Mouse (Mus musculus) lung, embryonic 14.5 days (tissue): ENCODE measurements around the gene Kansl1. TPM values are rescaled to one million over a fixed set of nuclear protein-coding genes. Genes with fewer than 3 reads are reported as not detected.

ENCODE experiments used
- ATAC-seq: fragments of 200-750 bp; cut with Nextera tagmentation; 2 replicates; pipeline ENCODE4 v1.8.0; 2017; ENCODE audit warnings: mild to moderate bottlenecking, moderate TSS enrichment, moderate library complexity; ENCODE audit not compliant: insufficient read depth
- DNase-seq: peaks from one replicate; pipeline ENCODE4 v3.0.0-alpha.2; 2015
- H3K27ac ChIP-seq: fragments of 300-500 bp; sonication (generic); 2 replicates; pipeline ENCODE4 v1.5.1; 2014; ENCODE audit warnings: low read depth, mild to moderate bottlenecking, moderate library complexity
- H3K27me3 ChIP-seq: fragments of 300-500 bp; sonication (generic); 2 replicates; pipeline ENCODE4 v1.6.1; 2014; ENCODE audit warnings: low read length, control low read depth; ENCODE audit not compliant: insufficient read depth
- H3K36me3 ChIP-seq: fragments of 300-500 bp; sonication (generic); 2 replicates; pipeline ENCODE4 v1.6.1; 2014; ENCODE audit warnings: control low read depth; ENCODE audit not compliant: insufficient read depth
- H3K4me1 ChIP-seq: fragments of 300-500 bp; sonication (generic); 2 replicates; pipeline ENCODE4 v1.6.1; 2014; ENCODE audit warnings: antibody characterized with exemption, control low read depth; ENCODE audit not compliant: insufficient read depth
- H3K4me2 ChIP-seq: fragments of 300-500 bp; sonication (generic); 2 replicates; pipeline ENCODE4 v1.6.1; 2014; ENCODE audit warnings: mild to moderate bottlenecking
- H3K4me3 ChIP-seq: fragments of 300-500 bp; sonication (generic); 2 replicates; pipeline ENCODE4 v1.5.1; 2014; ENCODE audit warnings: low read depth, low read length
- H3K9ac ChIP-seq: fragments of 300-500 bp; sonication (generic); 2 replicates; pipeline ENCODE4 v1.6.1; 2014
- H3K9me3 ChIP-seq: fragments of 300-500 bp; sonication (generic); 2 replicates; pipeline ENCODE4 v1.6.1; 2016; ENCODE audit warnings: low read depth, low read length, control low read depth
- CTCF ChIP-seq: IDR thresholded peaks from 2 replicates; pipeline ENCODE4 v1.5.1; 2016; ENCODE audit warnings: antibody characterized with exemption, low read depth
- WGBS: fragments of 180-500 bp; shearing (Covaris S2); extraction: QIAGEN DNeasy Blood & Tissue Kit; methylation state at CpG from one replicate; pipeline ENCODE4 v1.1.7; 2014; 5-methylcytosine and 5-hydroxymethylcytosine counted together
- polyA plus RNA-seq: library from polyadenylated mRNA; unstranded; fragments of >200 nt; fragmentation: Nextera tagmentation; extraction: Ambion mirVana; gene quantifications from 2 replicates; pipeline ENCODE4 v1.2.1, GENCODE M21; 2014

Gene Kansl1
- polyA plus RNA-seq, 1 experiment from 2014 or later: 28.1 TPM

DNA sequence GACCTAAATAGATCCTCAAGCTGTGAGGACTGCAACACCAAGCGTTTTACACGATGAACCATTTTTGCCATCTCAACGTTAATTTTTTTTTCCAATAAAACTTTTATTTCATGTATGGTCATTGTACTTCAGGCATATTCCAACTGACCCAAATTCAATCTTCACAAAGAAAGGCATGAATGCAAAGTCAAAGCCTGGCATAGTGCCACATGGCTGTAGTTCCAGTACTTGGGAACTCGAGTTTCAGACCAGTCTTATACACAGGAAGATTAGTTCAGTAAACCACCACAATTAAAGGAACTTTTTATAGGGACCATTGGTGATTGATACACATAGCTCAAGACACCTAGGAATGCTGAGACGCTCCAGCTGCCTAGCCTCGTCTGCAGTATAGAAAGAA, 75.5 kb downstream of the Kansl1 start:
- Histone ChIP-seq H3K27me3 (no peaks in the 10 kb centered on the region), H3K9me3 (no peaks in the 10 kb centered on the region), H3K4me2 (no peak overlapping the region), H3K27ac (no peak overlapping the region), H3K4me1 (no peaks in the 10 kb centered on the region), H3K36me3 (no peaks in the 10 kb centered on the region), H3K9ac (no peak overlapping the region), H3K4me3 (no peak overlapping the region)
- peak; percentile 29 for DNase-seq
- no peak for TF ChIP-seq CTCF
- 78% methylated on average over 6 of the region's 6 CpGs for WGBS
- ATAC-seq: no peak

DNA sequence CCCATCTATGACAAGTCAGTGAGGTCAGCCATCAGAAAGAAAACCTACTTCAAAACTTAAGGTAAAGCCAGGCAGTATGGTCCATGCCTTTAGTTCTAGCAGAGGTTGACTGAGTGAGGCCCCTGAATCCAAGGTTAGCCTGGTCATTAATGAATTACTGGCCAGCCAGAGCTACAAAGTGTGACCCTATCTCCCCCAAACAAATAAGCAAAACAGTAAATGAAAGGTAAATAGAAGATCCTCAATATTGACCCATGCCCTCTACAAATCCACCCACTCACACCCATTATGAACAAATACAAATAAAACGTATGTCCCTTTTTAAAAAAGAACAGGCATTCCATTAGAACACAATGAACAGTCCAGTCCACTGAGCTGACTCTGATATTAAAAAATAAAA, 76.5 kb downstream of the Kansl1 start:
- no peak for TF ChIP-seq CTCF
- WGBS: 73% methylated on average over 1 of the region's 1 CpGs
- Histone ChIP-seq H3K4me1 (no peaks in the 10 kb centered on the region), H3K4me3 (no peak overlapping the region), H3K9me3 (no peaks in the 10 kb centered on the region), H3K9ac (no peak overlapping the region), H3K27ac (no peak overlapping the region), H3K4me2 (no peak overlapping the region), H3K27me3 (no peaks in the 10 kb centered on the region), H3K36me3 (no peaks in the 10 kb centered on the region)
- ATAC-seq (no peak), DNase-seq (no peak)

DNA sequence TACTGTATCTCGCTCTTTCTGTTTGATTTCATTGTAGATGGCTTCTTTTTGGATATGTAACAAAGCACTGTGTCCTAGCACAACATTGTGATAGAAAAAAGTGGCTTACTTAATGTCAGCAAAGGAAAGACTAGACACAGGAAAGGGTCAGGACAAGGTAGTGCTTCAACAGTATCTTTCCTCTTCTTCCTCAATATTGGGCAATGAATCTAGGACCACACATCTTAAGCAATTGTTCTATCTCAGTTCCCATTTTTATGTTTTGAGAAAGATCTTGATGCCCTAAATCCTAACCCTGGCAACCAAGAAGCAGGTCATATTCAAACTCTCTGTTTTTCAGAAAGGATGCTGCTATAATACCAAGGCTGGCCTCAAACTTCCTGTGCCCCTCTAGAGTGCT, 81.4 kb downstream of the Kansl1 start:
- H3K36me3 ChIP-seq: no peaks in the 10 kb centered on the region
- H3K4me1 ChIP-seq: no peaks in the 10 kb centered on the region
- H3K4me3 ChIP-seq: no peak overlapping the region
- no peak overlapping the region for H3K9ac ChIP-seq
- no peak overlapping the region for H3K4me2 ChIP-seq
- ATAC-seq (no peak), DNase-seq (no peak)
- WGBS: 90% methylated on average over 1 of the region's 1 CpGs
- H3K27me3 ChIP-seq: no peaks in the 10 kb centered on the region
- no peak for TF ChIP-seq CTCF
- no peak overlapping the region for H3K27ac ChIP-seq
- H3K9me3 ChIP-seq: no peaks in the 10 kb centered on the region

DNA sequence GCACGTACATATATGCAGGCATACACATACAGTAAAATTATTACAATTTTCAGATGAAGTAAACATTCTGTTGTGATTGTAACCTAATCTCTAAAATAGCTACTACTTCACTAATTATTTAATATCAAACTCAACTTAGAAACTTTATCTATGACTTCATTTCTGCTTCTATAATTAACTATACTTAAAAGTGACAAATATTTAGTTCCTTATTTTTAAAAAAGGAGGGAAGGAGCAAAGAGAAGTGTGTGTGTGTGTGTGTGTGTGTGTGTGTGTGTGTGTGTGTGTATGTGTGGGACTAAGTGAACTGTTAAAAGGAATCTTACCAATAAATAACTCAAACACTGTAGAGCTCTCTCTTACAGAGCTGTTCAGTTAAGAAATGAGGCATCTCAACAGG, 82.1 kb downstream of the Kansl1 start:
- Histone ChIP-seq H3K9ac (no peak overlapping the region), H3K27ac (no peak overlapping the region), H3K4me1 (no peaks in the 10 kb centered on the region), H3K36me3 (no peaks in the 10 kb centered on the region), H3K4me2 (no peak overlapping the region), H3K9me3 (no peaks in the 10 kb centered on the region), H3K27me3 (no peaks in the 10 kb centered on the region), H3K4me3 (no peak overlapping the region)
- no peak for ATAC-seq
- no peak for DNase-seq
- TF ChIP-seq CTCF: no peak
- 98% methylated on average over 1 of the region's 1 CpGs for WGBS

DNA sequence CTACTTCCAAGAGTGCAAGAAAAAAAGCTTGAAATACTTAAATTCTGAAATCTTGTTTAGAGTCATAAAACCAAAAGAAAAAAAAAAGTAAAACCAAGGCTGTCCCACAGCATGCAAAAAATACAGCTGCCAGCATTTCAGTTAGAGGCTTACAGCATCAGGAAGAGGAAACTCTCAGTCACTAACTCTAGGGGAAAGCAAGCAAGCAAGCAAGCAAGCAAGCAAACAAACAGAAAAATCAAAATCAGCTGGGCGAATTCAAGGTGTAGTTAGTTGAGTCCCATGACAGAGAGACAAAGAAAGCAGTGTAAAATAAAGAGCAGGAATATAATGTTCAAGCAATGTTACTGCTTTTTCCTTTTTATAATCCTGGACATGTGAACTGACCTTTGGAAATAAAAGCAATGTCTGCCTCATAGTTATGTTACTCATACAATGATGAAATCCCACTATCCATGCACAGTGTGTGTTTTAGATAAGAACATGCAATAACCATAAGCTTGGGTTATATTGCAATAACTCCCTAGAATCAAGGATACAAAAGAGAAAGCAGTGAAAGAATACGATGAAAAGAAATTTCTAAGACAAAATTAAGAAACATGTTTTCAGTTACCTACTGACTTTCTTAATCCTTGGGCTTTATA, 85.4 kb downstream of the Kansl1 start:
- H3K27me3 ChIP-seq: no peaks in the 10 kb centered on the region
- H3K9me3 ChIP-seq: no peaks in the 10 kb centered on the region
- no peak for DNase-seq
- no peak for ATAC-seq
- H3K4me3 ChIP-seq: no peak overlapping the region
- H3K4me2 ChIP-seq: no peak overlapping the region
- TF ChIP-seq CTCF: no peak
- peaks cover 3% of the 10 kb centered on the region; the same call in 1 of the 2 replicates for H3K36me3 ChIP-seq
- H3K27ac ChIP-seq: no peak overlapping the region
- WGBS: 94% methylated on average over 2 of the region's 2 CpGs
- H3K9ac ChIP-seq: no peak overlapping the region
- no peaks in the 10 kb centered on the region for H3K4me1 ChIP-seq

DNA sequence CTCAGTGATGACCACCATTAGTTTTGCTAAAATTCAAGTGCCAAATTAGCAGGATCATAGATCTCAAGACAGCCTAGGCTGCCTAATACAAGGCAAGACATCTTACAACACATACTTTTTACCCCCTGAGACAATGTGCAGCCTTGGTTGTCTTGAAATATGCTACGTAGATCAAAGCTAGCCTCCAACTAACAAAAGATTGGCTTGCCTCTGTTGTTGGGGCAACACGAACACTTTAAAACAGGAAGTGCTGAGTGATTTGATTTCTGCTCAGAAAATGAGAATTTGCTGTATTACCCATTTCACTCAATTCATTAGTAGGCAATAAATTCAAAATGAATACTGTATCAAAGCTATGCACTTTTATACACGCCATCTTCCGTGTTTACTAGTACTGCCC, 86.8 kb downstream of the Kansl1 start:
- Histone ChIP-seq H3K27me3 (no peaks in the 10 kb centered on the region), H3K36me3 (peaks cover 9% of the 10 kb centered on the region; the same call in 1 of the 2 replicates), H3K4me3 (no peak overlapping the region), H3K9me3 (no peaks in the 10 kb centered on the region), H3K9ac (no peak overlapping the region), H3K4me2 (no peak overlapping the region), H3K27ac (no peak overlapping the region), H3K4me1 (no peaks in the 10 kb centered on the region)
- ATAC-seq: no peak
- DNase-seq: no peak
- WGBS: 72% methylated on average over 4 of the region's 4 CpGs
- TF ChIP-seq CTCF: no peak

DNA sequence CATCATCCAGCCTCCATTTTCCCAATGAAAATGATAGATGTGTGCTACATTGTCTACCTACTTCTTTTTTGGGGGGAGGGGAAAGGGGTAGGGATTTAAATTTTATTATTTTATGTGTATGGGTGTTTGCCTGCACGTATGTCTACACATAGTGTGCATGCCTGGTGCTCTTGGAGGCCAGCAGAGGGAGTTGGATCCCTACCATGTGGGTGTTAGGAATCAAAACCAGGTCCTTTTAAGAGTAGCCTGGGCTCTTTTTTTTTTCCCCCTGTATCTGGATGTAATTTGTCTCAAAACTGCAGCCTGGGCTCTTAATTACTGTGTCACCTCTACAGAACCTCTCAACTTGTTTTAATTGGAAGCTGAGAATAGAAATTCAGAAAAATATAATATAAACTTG, 89.0 kb downstream of the Kansl1 start:
- H3K4me3 ChIP-seq: no peak overlapping the region
- H3K4me2 ChIP-seq: no peak overlapping the region
- peaks cover 13% of the 10 kb centered on the region; the same call in 1 of the 2 replicates for H3K36me3 ChIP-seq
- H3K27ac ChIP-seq: no peak overlapping the region
- WGBS: 85% methylated on average over 1 of the region's 1 CpGs
- no peaks in the 10 kb centered on the region for H3K9me3 ChIP-seq
- DNase-seq (peak; percentile 22), ATAC-seq (no peak)
- H3K4me1 ChIP-seq: no peaks in the 10 kb centered on the region
- no peaks in the 10 kb centered on the region for H3K27me3 ChIP-seq
- H3K9ac ChIP-seq: no peak overlapping the region
- TF ChIP-seq CTCF: peak; percentile 36; the same call in 1 of the 2 replicates

DNA sequence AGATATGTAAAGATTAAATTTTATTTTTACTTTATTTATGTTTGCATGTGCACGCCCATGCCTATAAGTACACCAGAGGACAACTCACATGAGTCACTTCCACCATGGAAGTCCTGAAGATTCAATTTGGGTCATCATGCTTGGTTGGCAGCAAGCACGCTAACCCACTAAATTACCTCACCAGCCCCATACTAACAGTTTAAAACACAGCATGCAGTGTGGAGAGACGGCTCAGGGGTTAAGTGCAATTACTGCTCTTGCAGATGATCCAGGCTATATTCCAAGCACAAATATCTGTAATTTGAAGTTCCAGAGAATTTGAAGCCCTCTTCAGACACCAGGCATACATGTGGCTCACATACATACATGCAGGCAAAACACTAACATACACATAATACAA, 92.4 kb downstream of the Kansl1 start:
- Histone ChIP-seq H3K4me3 (no peak overlapping the region), H3K27ac (no peak overlapping the region), H3K4me1 (no peaks in the 10 kb centered on the region), H3K36me3 (peaks cover 27% of the 10 kb centered on the region), H3K9me3 (no peaks in the 10 kb centered on the region), H3K9ac (no peak overlapping the region), H3K27me3 (no peaks in the 10 kb centered on the region), H3K4me2 (no peak overlapping the region)
- ATAC-seq: no peak
- WGBS: 91% methylated on average over 3 of the region's 3 CpGs
- DNase-seq: no peak
- TF ChIP-seq CTCF: no peak
